Mouse (Mus musculus): ENCODE results near the gene Hbs1l.

The Hbs1l gene

DNA sequence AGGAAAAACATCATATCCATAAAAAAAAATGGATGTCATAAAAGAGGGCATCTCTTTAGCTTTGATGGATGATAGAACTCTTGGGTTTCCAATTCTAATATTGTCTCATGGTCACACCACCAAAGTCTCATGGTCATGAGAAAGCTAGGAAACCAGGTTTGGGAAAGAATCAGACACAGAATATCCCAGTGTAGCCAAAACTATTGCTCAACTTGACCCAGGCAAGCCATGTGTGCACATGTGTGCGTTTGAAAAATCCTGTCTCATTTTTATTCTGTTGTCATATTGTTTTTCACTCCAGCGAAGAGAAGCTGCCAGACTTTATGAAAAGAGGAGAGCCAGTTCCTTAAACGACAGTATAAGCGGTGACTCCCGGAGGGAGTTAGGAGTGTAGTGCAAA is 114.9 kb downstream of the Hbs1l start:
- DNase-seq: no peak

GRCm38 (mm10) chr10:21411621-21412205 is 115.9 kb downstream of the Hbs1l start:
- DNase-seq: no peak

GRCm38 (mm10) chr10:21415031-21415430 is 119.3 kb downstream of the Hbs1l start:
- DNase-seq: no peak

- no peak for DNase-seq
These were observed 120.4 kb downstream of the Hbs1l start for GRCm38 (mm10) chr10:21416184-21416583.

Data from right cerebral cortex, adult 18-20 months (tissue).